Mouse (Mus musculus) bone marrow, adult 2 months (tissue): ENCODE measurements around the gene Fam129b.

Experiments
- CTCF ChIP-seq: fragments of 200-500 bp; IDR thresholded peaks from 2 replicates; pipeline ENCODE4 v1.5.1; 2011; ENCODE audit warnings: low read length, control low read depth; ENCODE audit not compliant: control insufficient read depth, insufficient read depth
- POLR2A ChIP-seq: fragments of 200-500 bp; IDR thresholded peaks from 2 replicates; pipeline ENCODE4 v1.6.1; 2011; ENCODE audit warnings: low read depth, mild to moderate bottlenecking, control low read depth, low read length, borderline replicate concordance; ENCODE audit not compliant: control insufficient read depth

DNA sequence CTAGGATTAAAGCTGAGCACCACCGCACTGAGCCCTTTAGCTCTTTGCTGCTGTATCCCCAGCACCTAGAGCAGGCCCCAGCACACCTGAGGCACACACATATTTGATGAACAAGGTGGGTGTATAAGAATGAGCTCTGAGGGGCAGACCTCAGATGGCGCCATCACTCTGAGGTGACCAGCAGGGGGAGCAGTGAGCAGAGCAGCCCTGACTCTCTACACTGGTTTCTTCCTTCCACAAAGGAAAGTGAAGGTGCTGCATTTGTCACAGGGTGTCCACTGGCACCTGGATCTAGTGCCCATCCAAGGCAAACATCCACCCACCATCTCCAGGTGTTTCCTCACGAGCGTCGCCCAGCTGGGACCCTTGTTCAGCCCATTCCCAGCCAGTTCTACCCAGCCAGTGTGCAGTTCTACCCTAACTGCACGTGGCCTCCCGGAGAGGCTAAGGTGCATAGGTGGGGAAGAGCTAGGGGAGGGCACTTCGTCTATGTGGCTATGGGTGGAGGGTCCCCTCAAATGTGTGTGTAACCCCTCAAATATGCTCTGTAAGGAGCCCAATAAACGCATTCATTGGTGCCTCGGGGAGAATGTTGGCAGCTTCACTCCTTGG, 16.8 kb upstream of the Fam129b start:
- no peak for TF ChIP-seq POLR2A
- peak; percentile 93 for TF ChIP-seq CTCF
